In the genomic region with DNA sequence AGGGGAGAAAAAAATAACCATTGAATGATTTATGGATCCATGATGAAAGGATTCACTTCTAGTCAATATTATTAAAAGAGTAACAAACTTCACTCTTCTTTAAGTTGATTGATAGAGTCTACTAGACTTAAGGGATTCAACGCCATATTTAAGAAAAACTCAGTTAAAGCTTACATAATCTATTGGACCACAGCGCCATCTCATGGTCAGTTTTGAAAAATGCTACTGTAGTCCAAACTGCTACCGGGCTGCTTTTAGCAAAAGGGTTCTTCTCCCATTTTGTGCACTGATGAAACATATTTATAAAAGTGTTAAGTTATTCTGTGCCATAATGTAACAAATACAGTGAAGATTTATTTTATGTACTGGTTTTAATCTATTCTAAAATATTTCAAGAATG, we compare ENCODE assay signal across 8 mouse cellular contexts. TPM values are rescaled to one million over a fixed set of nuclear protein-coding genes. Genes with fewer than 3 reads are reported as not detected.
DNase-seq lines count a peak whose midpoint lies in the region; ATAC-seq lines count a peak whose summit lies in the region.

No protein-coding gene starts in this region.

- H3K4me2 ChIP-seq in hindbrain, embryonic 16.5 days (ENCODE audit: low read length), result no peak overlapping the region

- H3K9ac ChIP-seq in hindbrain, embryonic 16.5 days (ENCODE audit: low read depth, low read length), result no peak overlapping the region

- no peaks in the 10 kb centered on the region for H3K4me1 ChIP-seq in hindbrain, embryonic 16.5 days (ENCODE audit: control insufficient read depth, insufficient read depth, low read depth, low read length)

- no peaks in the 10 kb centered on the region for H3K36me3 ChIP-seq in hindbrain, embryonic 16.5 days (ENCODE audit: control insufficient read depth, insufficient read depth, low read length)

- no peak overlapping the region for H3K4me3 ChIP-seq in hindbrain, embryonic 16.5 days (ENCODE audit: low read length)

- no peaks in the 10 kb centered on the region for H3K9me3 ChIP-seq in hindbrain, embryonic 16.5 days (ENCODE audit: control insufficient read depth, low read length)

- no peak overlapping the region for H3K27ac ChIP-seq in hindbrain, embryonic 16.5 days (ENCODE audit: low read depth, low read length)

- no peaks in the 10 kb centered on the region for H3K27me3 ChIP-seq in hindbrain, embryonic 16.5 days (replicated peaks; ENCODE audit: control insufficient read depth, insufficient read depth, low read length)

- no peak; the same call in 1 of the 2 replicates for ATAC-seq in hindbrain, embryonic 16.5 days

- DNase-seq in heart, adult 8-10 months (ENCODE audit: low spot score), result peak; percentile 37
- no peak for DNase-seq in heart, adult 9 months (ENCODE audit: low spot score in 2 of 2)
- DNase-seq in testis, postnatal 10 days (ENCODE audit: low spot score), result peak; percentile 56
- no peak for DNase-seq in testis, postnatal 14 days (ENCODE audit: low spot score)
- peak; percentile 82 for DNase-seq in embryo, embryonic 10.5 days (ENCODE audit: low spot score)
- DNase-seq in layer of hippocampus, postnatal 10 days (ENCODE audit: low spot score in 2 of 2), result peak; percentile 56 to 57
- DNase-seq in retina, postnatal 7 days (ENCODE audit: low read depth, low spot score), result peak; percentile 29

- WGBS in hindbrain, embryonic 16.5 days, result 27% methylated on average over 3 of the region's 3 CpGs

RNA-seq across cellular contexts. Expression of gene Esd, which starts 23.0 kb away (rescaled TPM):
- total RNA-seq in heart, adult 8-10 months (2022), result 100 to 1,000 TPM; 123 to 136 (median 128) TPM
- 10 to 100 TPM; 83.8 to 84.3 TPM for total RNA-seq in layer of hippocampus, postnatal 10 days (2021)
- 214 and 217 TPM in 2 replicates for polyA plus RNA-seq in hindbrain, embryonic 16.5 days (2015; fragmentation: Nextera tagmentation; extraction: Ambion mirVana)

Comparison
In these comparisons a context has a peak if more than half of its experiments do, and no peak if none do; other contexts are left out.
1. DNase-seq: peak in heart, adult 8-10 months (single experiment), testis, postnatal 10 days (single experiment), embryo, embryonic 10.5 days (single experiment), layer of hippocampus, postnatal 10 days (2 of 2) and retina, postnatal 7 days (single experiment); none in heart, adult 9 months (0 of 2) and testis, postnatal 14 days (single experiment).